Mouse (Mus musculus): ENCODE data around the gene Gm20388. TPM values are rescaled to one million over a fixed set of nuclear protein-coding genes. Genes with fewer than 3 reads are reported as not detected.

Gm20388 gene
- polyA plus RNA-seq, 2 experiments, result 8.5 TPM; not detected in 1

DNA sequence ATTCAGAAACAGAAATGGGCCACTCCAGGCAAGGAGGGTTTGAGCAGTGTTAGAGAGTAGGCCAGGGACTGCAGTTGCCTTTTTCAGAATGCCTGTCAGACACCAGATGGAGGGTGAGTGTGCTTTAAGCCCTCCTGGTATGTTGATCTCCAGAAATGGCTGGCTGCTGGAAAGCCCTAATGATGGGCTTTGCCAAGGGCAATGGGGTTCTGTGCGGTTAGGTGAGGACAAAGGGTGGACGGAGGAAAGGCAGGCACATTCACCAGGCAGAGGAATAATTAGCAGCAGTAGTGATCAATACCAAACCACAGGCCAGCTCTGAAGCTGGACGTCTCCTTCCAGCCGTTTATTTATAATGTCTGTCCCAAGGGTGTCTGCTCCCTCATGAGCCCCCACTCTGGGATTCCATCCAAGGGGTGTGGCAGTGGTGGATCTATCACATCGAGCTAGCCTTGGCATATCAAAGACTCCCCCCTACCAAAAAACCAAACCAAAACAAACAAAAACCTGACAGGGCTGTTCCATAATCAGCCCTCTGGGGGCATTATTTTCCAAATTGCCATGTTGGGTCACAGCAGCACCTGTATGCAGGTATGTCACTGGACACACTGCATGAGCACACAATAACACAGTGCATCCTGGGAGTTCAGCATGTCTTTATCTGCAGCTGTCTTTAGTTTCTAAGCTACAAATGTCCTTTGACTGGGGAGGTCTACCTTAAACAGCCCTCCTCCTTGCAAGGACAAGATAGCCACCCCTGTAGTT lies 4270.2 kb downstream of the Gm20388 start:
- no peak overlapping the region for H3K9ac ChIP-seq (replicated peaks)
- no peak overlapping the region for H3K4me3 ChIP-seq (ENCODE audit: insufficient read depth in 1 of 2, low read depth in 2 of 2, low read length in 2 of 2)
- H3K27ac ChIP-seq, result no peak overlapping the region
- 53% methylated on average over 5 of the region's 5 CpGs for WGBS (ENCODE audit: insufficient replicate concordance)
- TF ChIP-seq EP300 (IDR thresholded peaks at IDR 0.05; ENCODE audit: low read depth) (no peak), CTCF (IDR thresholded peaks at IDR 0.05; ENCODE audit: low read depth) (no peak)
- DNase-seq (ENCODE audit: low read depth in 3 of 3, low spot score in 3 of 3) (no peak), ATAC-seq (ENCODE audit: insufficient read depth) (no peak)
- H3K36me3 ChIP-seq (replicated peaks; ENCODE audit: control insufficient read depth, insufficient read depth, low read depth), result no peaks in the 10 kb centered on the region
- no peaks in the 10 kb centered on the region for H3K4me1 ChIP-seq (replicated peaks; ENCODE audit: control insufficient read depth in 2 of 2, insufficient read depth in 2 of 2, low read length in 1 of 2)
- H3K4me2 ChIP-seq (ENCODE audit: low read depth), result no peak overlapping the region
- no peaks in the 10 kb centered on the region for H3K27me3 ChIP-seq (ENCODE audit: control insufficient read depth, insufficient read depth, low read length)
- no peaks in the 10 kb centered on the region for H3K9me3 ChIP-seq (ENCODE audit: control insufficient read depth, low read length)

DNA sequence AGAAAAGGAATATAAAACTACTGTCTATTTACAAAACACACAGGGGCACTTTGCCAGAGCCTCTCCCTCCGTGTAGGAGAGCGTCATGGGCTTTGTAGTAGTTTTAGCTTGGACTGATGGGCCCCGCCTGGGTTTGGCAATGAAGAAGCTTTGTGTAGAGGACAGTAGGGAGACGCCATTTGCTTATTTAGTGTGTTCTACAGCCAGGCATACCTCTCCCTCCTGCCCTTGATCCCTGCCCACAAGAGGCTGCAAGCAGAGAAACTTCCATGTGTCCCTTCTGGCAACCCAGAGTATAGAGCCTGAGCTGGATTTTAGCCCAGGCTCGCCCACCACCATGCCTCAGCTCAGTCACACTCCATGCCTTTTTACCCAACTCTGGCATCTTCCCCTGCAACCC lies 4271.1 kb downstream of the Gm20388 start:
- no peak overlapping the region for H3K4me3 ChIP-seq (ENCODE audit: insufficient read depth in 1 of 2, low read depth in 2 of 2, low read length in 2 of 2)
- no peaks in the 10 kb centered on the region for H3K9me3 ChIP-seq (ENCODE audit: control insufficient read depth, low read length)
- H3K36me3 ChIP-seq (replicated peaks; ENCODE audit: control insufficient read depth, insufficient read depth, low read depth), result no peaks in the 10 kb centered on the region
- no peaks in the 10 kb centered on the region for H3K27me3 ChIP-seq (ENCODE audit: control insufficient read depth, insufficient read depth, low read length)
- no peak overlapping the region for H3K27ac ChIP-seq
- no peak for TF ChIP-seq CTCF (IDR thresholded peaks at IDR 0.05; ENCODE audit: low read depth)
- TF ChIP-seq EP300 (IDR thresholded peaks at IDR 0.05; ENCODE audit: low read depth), result no peak
- DNase-seq (ENCODE audit: low read depth in 3 of 3, low spot score in 3 of 3), result no peak
- H3K4me1 ChIP-seq (replicated peaks; ENCODE audit: control insufficient read depth in 2 of 2, insufficient read depth in 2 of 2, low read length in 1 of 2), result no peaks in the 10 kb centered on the region
- H3K9ac ChIP-seq (replicated peaks), result no peak overlapping the region
- WGBS (ENCODE audit: insufficient replicate concordance), result 59% methylated on average over 5 of the region's 5 CpGs
- ATAC-seq (ENCODE audit: insufficient read depth), result no peak
- no peak overlapping the region for H3K4me2 ChIP-seq (ENCODE audit: low read depth)

DNA sequence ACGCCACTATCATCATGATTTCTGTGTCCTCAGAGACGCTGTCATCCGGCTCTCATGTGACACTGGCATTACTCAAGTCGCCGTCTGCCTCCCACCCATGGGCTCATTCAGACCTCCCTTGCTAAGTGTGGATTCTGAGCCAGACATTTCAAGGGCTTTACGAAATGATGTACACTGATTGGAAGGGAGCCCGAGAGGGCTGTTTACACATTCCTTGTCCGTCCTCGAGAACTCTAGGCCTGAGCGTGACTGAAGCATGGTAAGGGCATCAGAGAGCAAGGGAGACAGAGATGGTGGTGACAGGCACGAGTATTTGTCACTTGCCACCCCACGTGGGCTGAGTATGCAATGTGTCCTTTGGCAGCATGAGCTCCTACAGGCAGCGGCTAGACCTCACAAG lies 4271.6 kb downstream of the Gm20388 start:
- H3K4me1 ChIP-seq (replicated peaks; ENCODE audit: control insufficient read depth in 2 of 2, insufficient read depth in 2 of 2, low read length in 1 of 2), result no peaks in the 10 kb centered on the region
- no peak overlapping the region for H3K9ac ChIP-seq (replicated peaks)
- H3K4me2 ChIP-seq (ENCODE audit: low read depth), result no peak overlapping the region
- H3K36me3 ChIP-seq (replicated peaks; ENCODE audit: control insufficient read depth, insufficient read depth, low read depth), result no peaks in the 10 kb centered on the region
- no peak overlapping the region for H3K4me3 ChIP-seq (ENCODE audit: insufficient read depth in 1 of 2, low read depth in 2 of 2, low read length in 2 of 2)
- H3K27ac ChIP-seq, result no peak overlapping the region
- ATAC-seq (ENCODE audit: insufficient read depth), result no peak
- TF ChIP-seq EP300 (IDR thresholded peaks at IDR 0.05; ENCODE audit: low read depth) (no peak), CTCF (IDR thresholded peaks at IDR 0.05; ENCODE audit: low read depth) (no peak)
- no peaks in the 10 kb centered on the region for H3K27me3 ChIP-seq (ENCODE audit: control insufficient read depth, insufficient read depth, low read length)
- DNase-seq (ENCODE audit: low read depth in 3 of 3, low spot score in 3 of 3), result no peak
- 64% methylated on average over 13 of the region's 13 CpGs for WGBS (ENCODE audit: insufficient replicate concordance)
- H3K9me3 ChIP-seq (ENCODE audit: control insufficient read depth, low read length), result no peaks in the 10 kb centered on the region

GRCm38 (mm10) chr8:124184078-124184477 lies 4273.4 kb downstream of the Gm20388 start:
- no peak overlapping the region for H3K4me3 ChIP-seq (ENCODE audit: insufficient read depth in 1 of 2, low read depth in 2 of 2, low read length in 2 of 2)
- WGBS (ENCODE audit: insufficient replicate concordance), result 66% methylated on average over 3 of the region's 3 CpGs
- no peak for ATAC-seq (ENCODE audit: insufficient read depth)

GRCm38 (mm10) chr8:124184507-124184906 lies 4273.9 kb downstream of the Gm20388 start:
- WGBS (ENCODE audit: insufficient replicate concordance), result 76% methylated on average over 2 of the region's 2 CpGs
- Histone ChIP-seq H3K9ac (replicated peaks) (no peak overlapping the region), H3K4me1 (replicated peaks; ENCODE audit: control insufficient read depth in 2 of 2, insufficient read depth in 2 of 2, low read length in 1 of 2) (no peaks in the 10 kb centered on the region), H3K9me3 (ENCODE audit: control insufficient read depth, low read length) (no peaks in the 10 kb centered on the region), H3K27me3 (ENCODE audit: control insufficient read depth, insufficient read depth, low read length) (no peaks in the 10 kb centered on the region), H3K36me3 (replicated peaks; ENCODE audit: control insufficient read depth, insufficient read depth, low read depth) (no peaks in the 10 kb centered on the region), H3K4me3 (ENCODE audit: insufficient read depth in 1 of 2, low read depth in 2 of 2, low read length in 2 of 2) (no peak overlapping the region), H3K27ac (no peak overlapping the region), H3K4me2 (ENCODE audit: low read depth) (no peak overlapping the region)
- TF ChIP-seq CTCF (IDR thresholded peaks at IDR 0.05; ENCODE audit: low read depth) (no peak), EP300 (IDR thresholded peaks at IDR 0.05; ENCODE audit: low read depth) (no peak)
- DNase-seq (ENCODE audit: low read depth in 3 of 3, low spot score in 3 of 3) (no peak), ATAC-seq (ENCODE audit: insufficient read depth) (no peak)

More at GRCm38 (mm10) chr8:124184078-124184477, 4273.4 kb downstream of the Gm20388 start:
- Histone ChIP-seq H3K36me3 (replicated peaks; ENCODE audit: control insufficient read depth, insufficient read depth, low read depth) (no peaks in the 10 kb centered on the region), H3K27me3 (ENCODE audit: control insufficient read depth, insufficient read depth, low read length) (no peaks in the 10 kb centered on the region), H3K4me2 (ENCODE audit: low read depth) (no peak overlapping the region), H3K9ac (replicated peaks) (no peak overlapping the region), H3K27ac (no peak overlapping the region), H3K9me3 (ENCODE audit: control insufficient read depth, low read length) (no peaks in the 10 kb centered on the region), H3K4me1 (replicated peaks; ENCODE audit: control insufficient read depth in 2 of 2, insufficient read depth in 2 of 2, low read length in 1 of 2) (no peaks in the 10 kb centered on the region)
- no peak for TF ChIP-seq CTCF (IDR thresholded peaks at IDR 0.05; ENCODE audit: low read depth)
- no peak for TF ChIP-seq EP300 (IDR thresholded peaks at IDR 0.05; ENCODE audit: low read depth)
- DNase-seq (ENCODE audit: low read depth in 3 of 3, low spot score in 3 of 3), result no peak

Measured in liver, embryonic 14.5 days (tissue).